Mouse (Mus musculus): ENCODE data around the gene Ythdf1. TPM values are rescaled to one million over a fixed set of nuclear protein-coding genes. Genes with fewer than 3 reads are reported as not detected.
A peak's percentile ranks its signal among the peaks of the same experiment; 100 is the strongest.

Ythdf1 gene
- polyA plus RNA-seq, 1 experiment, result not detected

DNA sequence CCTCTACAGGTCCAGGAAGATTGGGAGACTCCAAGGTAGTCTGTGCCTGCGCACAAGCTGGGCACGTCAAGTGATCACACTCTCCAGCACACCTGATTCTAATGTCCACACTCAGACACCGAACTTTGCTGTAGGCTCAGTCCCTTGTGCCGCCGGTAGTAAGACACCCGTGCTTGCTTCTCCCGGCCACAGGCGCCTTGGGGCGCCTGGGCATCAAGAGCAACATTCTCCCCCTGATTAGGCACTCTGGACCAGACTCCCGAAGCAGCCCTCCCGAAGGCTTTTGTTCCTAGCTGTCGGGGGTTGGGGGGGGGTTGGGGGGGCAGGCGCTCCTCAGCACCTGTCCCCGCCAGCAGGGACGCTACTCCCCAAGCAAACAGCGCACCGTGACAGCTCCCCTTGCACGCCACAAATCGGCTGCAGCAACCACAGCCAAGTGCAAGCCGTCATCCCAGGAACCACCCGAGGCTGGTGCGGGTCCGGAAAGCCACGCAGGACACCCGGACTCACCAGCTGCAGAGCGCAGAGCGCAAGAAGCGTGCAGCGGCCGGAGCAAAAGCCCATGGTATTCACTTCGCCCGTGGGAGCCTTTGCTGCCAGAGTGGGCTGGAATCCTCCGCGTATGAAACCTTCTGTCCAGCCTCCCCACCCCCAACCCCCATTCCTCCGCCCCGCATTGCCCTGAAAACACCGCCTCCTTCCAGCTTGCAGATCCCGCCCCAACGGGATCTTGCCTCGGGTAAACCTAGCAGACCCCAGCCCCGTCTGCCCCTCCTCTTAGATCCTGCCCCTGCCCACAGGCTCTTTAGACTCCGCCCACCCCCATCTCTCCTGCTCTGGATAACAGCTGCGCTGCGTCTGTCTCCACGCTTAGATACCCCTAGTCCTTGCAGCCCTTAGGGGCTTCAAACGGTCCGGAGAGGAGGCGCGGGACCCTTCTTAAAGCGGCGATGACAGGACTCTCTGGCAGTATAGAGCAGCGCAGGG lies 33.6 kb upstream of the Ythdf1 start, which contains the start of gene Nkain4:
Gene Nkain4, minus strand, starts transcription at position 639 of the 987 bp plus-strand sequence.
- Histone ChIP-seq H3K4me3 (ENCODE audit: insufficient read depth, low read depth, low read length) (peak within 1 kb of the TSS; percentile 91), H3K27ac (ENCODE audit: insufficient read depth, low read depth, low read length) (0 out of 2 replicates have a peak within 1 kb of the TSS, but pooled peaks have one; percentile 30), H3K4me1 (ENCODE audit: control insufficient read depth, insufficient read depth, low read length) (peaks cover 17% of the 10 kb centered on the region)
- TF ChIP-seq POLR2A (IDR thresholded peaks at IDR 0.05; ENCODE audit: insufficient read depth, low read depth, low read length) (no peak), CTCF (IDR thresholded peaks at IDR 0.05; ENCODE audit: insufficient read depth, low read depth, low read length) (no peak)
- WGBS, result 2% methylated on average over 52 of the region's 52 CpGs

DNA sequence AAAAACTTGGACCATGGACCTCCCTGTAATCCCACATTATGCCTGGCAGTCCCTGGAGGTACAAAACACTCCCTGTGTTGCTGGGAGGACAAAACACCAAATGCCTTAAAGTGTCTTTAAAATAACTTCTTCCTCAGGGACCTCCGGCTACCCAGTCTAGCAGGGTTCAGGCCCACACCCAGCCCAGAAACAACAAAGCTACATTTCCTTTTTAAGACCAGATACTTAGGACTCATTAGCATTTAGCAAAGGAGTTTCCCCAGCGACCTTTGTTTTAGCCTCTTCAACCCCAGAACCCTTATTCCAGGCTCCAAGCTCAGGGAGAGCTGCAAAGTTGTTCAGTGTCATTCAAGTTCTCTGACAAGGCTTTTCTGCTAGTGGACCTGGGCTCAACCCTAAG lies 32.9 kb upstream of the Ythdf1 start:
- 53% methylated on average over 2 of the region's 2 CpGs for WGBS
- H3K4me3 ChIP-seq (ENCODE audit: insufficient read depth, low read depth, low read length), result peak overlapping the region; percentile 91
- H3K4me1 ChIP-seq (ENCODE audit: control insufficient read depth, insufficient read depth, low read length), result peaks cover 17% of the 10 kb centered on the region
- TF ChIP-seq POLR2A (IDR thresholded peaks at IDR 0.05; ENCODE audit: insufficient read depth, low read depth, low read length) (no peak), CTCF (IDR thresholded peaks at IDR 0.05; ENCODE audit: insufficient read depth, low read depth, low read length) (no peak)
- no peak overlapping the region for H3K27ac ChIP-seq (ENCODE audit: insufficient read depth, low read depth, low read length)

GRCm38 (mm10) chr2:180952731-180953171 lies 32.0 kb upstream of the Ythdf1 start:
- no peak overlapping the region for H3K4me3 ChIP-seq (ENCODE audit: insufficient read depth, low read depth, low read length)
- WGBS, result 42% methylated on average over 9 of the region's 9 CpGs

DNA sequence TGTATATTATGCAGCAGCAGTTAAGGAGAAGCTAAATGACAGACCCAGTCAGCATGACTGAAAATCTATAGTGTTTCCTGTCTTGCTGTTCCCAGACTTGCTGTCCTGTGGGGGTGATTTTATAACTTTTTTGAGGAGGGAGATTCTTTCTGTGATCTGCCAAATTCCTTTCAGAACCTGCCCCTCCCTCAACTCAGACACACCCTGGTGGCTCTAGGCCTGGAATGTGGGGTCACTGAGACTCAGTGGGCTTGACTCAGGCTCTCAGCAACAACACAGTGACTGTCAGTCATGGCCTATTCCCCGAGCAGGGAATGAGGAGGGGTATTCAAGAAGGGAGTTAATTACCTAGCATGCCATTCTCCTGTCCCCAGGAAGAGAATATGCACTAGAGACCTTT lies 29.2 kb upstream of the Ythdf1 start:
- Histone ChIP-seq H3K4me1 (ENCODE audit: control insufficient read depth, insufficient read depth, low read length) (peaks cover 17% of the 10 kb centered on the region), H3K27ac (ENCODE audit: insufficient read depth, low read depth, low read length) (no peak overlapping the region), H3K4me3 (ENCODE audit: insufficient read depth, low read depth, low read length) (no peak overlapping the region)
- 63% methylated on average over 1 of the region's 1 CpGs for WGBS
- TF ChIP-seq POLR2A (IDR thresholded peaks at IDR 0.05; ENCODE audit: insufficient read depth, low read depth, low read length) (no peak), CTCF (IDR thresholded peaks at IDR 0.05; ENCODE audit: insufficient read depth, low read depth, low read length) (no peak)

More at GRCm38 (mm10) chr2:180952731-180953171, 32.0 kb upstream of the Ythdf1 start:
- Histone ChIP-seq H3K4me1 (ENCODE audit: control insufficient read depth, insufficient read depth, low read length) (peaks cover 17% of the 10 kb centered on the region), H3K27ac (ENCODE audit: insufficient read depth, low read depth, low read length) (no peak overlapping the region)
- TF ChIP-seq CTCF (IDR thresholded peaks at IDR 0.05; ENCODE audit: insufficient read depth, low read depth, low read length), result no peak
- no peak for TF ChIP-seq POLR2A (IDR thresholded peaks at IDR 0.05; ENCODE audit: insufficient read depth, low read depth, low read length)

- no peak for TF ChIP-seq CTCF (IDR thresholded peaks at IDR 0.05; ENCODE audit: insufficient read depth, low read depth, low read length)
- TF ChIP-seq POLR2A (IDR thresholded peaks at IDR 0.05; ENCODE audit: insufficient read depth, low read depth, low read length), result no peak
- Histone ChIP-seq H3K4me1 (ENCODE audit: control insufficient read depth, insufficient read depth, low read length) (no peaks in the 10 kb centered on the region), H3K27ac (ENCODE audit: insufficient read depth, low read depth, low read length) (no peak overlapping the region), H3K4me3 (ENCODE audit: insufficient read depth, low read depth, low read length) (no peak overlapping the region)
These were observed 21.1 kb upstream of the Ythdf1 start for GRCm38 (mm10) chr2:180941869-180942268.

DNA sequence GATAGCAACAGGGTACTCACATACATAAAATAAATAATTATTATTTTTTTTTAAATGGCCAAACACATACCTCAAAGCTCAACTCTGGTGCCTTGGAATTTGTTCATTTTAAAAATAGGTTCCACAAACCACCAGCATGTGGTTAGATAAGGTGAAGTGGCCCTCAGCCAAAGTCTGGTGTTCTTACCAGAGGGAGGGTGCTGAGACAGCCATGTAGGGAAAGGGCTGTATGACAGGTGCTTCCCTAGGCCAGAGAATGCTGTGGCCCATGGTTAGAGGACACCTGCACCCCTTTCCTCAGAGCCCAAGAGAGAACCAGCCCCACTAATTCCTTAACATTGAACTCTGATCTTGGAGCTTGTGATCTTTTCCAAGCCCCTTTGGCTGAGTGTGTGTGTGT lies 19.4 kb upstream of the Ythdf1 start:
- TF ChIP-seq CTCF (IDR thresholded peaks at IDR 0.05; ENCODE audit: insufficient read depth, low read depth, low read length) (no peak), POLR2A (IDR thresholded peaks at IDR 0.05; ENCODE audit: insufficient read depth, low read depth, low read length) (no peak)
- Histone ChIP-seq H3K4me1 (ENCODE audit: control insufficient read depth, insufficient read depth, low read length) (no peaks in the 10 kb centered on the region), H3K27ac (ENCODE audit: insufficient read depth, low read depth, low read length) (no peak overlapping the region), H3K4me3 (ENCODE audit: insufficient read depth, low read depth, low read length) (no peak overlapping the region)

GRCm38 (mm10) chr2:180932418-180932817 lies 11.7 kb upstream of the Ythdf1 start:
- TF ChIP-seq CTCF (IDR thresholded peaks at IDR 0.05; ENCODE audit: insufficient read depth, low read depth, low read length), result no peak
- TF ChIP-seq POLR2A (IDR thresholded peaks at IDR 0.05; ENCODE audit: insufficient read depth, low read depth, low read length), result no peak
- H3K4me3 ChIP-seq (ENCODE audit: insufficient read depth, low read depth, low read length), result no peak overlapping the region
- no peak overlapping the region for H3K27ac ChIP-seq (ENCODE audit: insufficient read depth, low read depth, low read length)
- no peaks in the 10 kb centered on the region for H3K4me1 ChIP-seq (ENCODE audit: control insufficient read depth, insufficient read depth, low read length)
- 75% methylated on average over 1 of the region's 1 CpGs for WGBS

GRCm38 (mm10) chr2:180928723-180929122 lies 8.0 kb upstream of the Ythdf1 start, which contains the start of gene Birc7:
Gene Birc7, plus strand, starts transcription at chr2:180929023.
- H3K27ac ChIP-seq (ENCODE audit: insufficient read depth, low read depth, low read length), result no peak within 1 kb of the TSS
- H3K4me3 ChIP-seq (ENCODE audit: insufficient read depth, low read depth, low read length), result no peak within 1 kb of the TSS
- 57% methylated on average over 4 of the region's 4 CpGs for WGBS
- no peak for TF ChIP-seq CTCF (IDR thresholded peaks at IDR 0.05; ENCODE audit: insufficient read depth, low read depth, low read length)
- no peak for TF ChIP-seq POLR2A (IDR thresholded peaks at IDR 0.05; ENCODE audit: insufficient read depth, low read depth, low read length)
- no peaks in the 10 kb centered on the region for H3K4me1 ChIP-seq (ENCODE audit: control insufficient read depth, insufficient read depth, low read length)

DNA sequence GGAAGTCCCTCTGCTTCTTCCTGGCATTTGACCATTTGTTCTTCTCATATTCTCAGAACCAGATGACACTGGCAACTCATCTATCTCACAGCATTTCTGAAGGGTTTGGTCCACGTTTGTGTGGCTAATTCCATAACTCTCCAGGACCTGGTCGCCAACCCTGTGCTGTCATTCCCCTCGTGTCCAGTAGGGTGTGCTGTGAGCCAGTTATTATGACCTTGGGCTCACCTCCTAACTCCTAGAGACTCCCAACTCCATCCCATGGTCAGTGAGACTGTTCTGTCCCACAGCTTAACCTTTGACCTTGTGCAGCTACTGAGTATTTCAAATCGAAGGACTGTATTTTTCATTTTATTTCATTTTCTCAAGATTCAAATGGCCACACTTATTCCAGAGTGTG lies 4.4 kb upstream of the Ythdf1 start:
- 13% methylated on average over 4 of the region's 4 CpGs for WGBS
- no peaks in the 10 kb centered on the region for H3K4me1 ChIP-seq (ENCODE audit: control insufficient read depth, insufficient read depth, low read length)
- H3K27ac ChIP-seq (ENCODE audit: insufficient read depth, low read depth, low read length), result no peak overlapping the region
- TF ChIP-seq POLR2A (IDR thresholded peaks at IDR 0.05; ENCODE audit: insufficient read depth, low read depth, low read length) (no peak), CTCF (IDR thresholded peaks at IDR 0.05; ENCODE audit: insufficient read depth, low read depth, low read length) (peak; percentile 52)
- H3K4me3 ChIP-seq (ENCODE audit: insufficient read depth, low read depth, low read length), result no peak overlapping the region

All from olfactory bulb, adult 2 months (tissue).